Mouse (Mus musculus): Measurements from ENCODE around the gene Clmn.

Gene Clmn

GRCm38 (mm10) chr12:104810923-104811443 is 53.9 kb downstream of the Clmn start:
- no peak for DNase-seq

GRCm38 (mm10) chr12:104808421-104809067 is 56.3 kb downstream of the Clmn start:
- no peak for DNase-seq

GRCm38 (mm10) chr12:104806680-104807375 is 58.0 kb downstream of the Clmn start:
- DNase-seq, result no peak

- DNase-seq, result no peak
These were observed 63.2 kb downstream of the Clmn start for GRCm38 (mm10) chr12:104801494-104802260.

- no peak for DNase-seq
These were observed 65.5 kb downstream of the Clmn start for GRCm38 (mm10) chr12:104799365-104799764.

GRCm38 (mm10) chr12:104797905-104798304 is 67.0 kb downstream of the Clmn start:
- no peak for DNase-seq

- DNase-seq, result no peak
These were observed 68.1 kb downstream of the Clmn start for GRCm38 (mm10) chr12:104796635-104797378.

- no peak for DNase-seq
These were observed 69.9 kb downstream of the Clmn start for GRCm38 (mm10) chr12:104794957-104795356.

GRCm38 (mm10) chr12:104793486-104793885 is 71.4 kb downstream of the Clmn start:
- no peak for DNase-seq

GRCm38 (mm10) chr12:104777603-104778002 is 87.3 kb downstream of the Clmn start:
- no peak for DNase-seq

GRCm38 (mm10) chr12:104771941-104772340 is 92.9 kb downstream of the Clmn start:
- DNase-seq, result no peak

GRCm38 (mm10) chr12:104769201-104769785 is 95.6 kb downstream of the Clmn start:
- DNase-seq, result no peak

- no peak for DNase-seq
These were observed 97.7 kb downstream of the Clmn start for GRCm38 (mm10) chr12:104767183-104767582.

GRCm38 (mm10) chr12:104765761-104766160 is 99.1 kb downstream of the Clmn start:
- no peak for DNase-seq

GRCm38 (mm10) chr12:104765116-104765515 is 99.8 kb downstream of the Clmn start:
- DNase-seq, result no peak

- DNase-seq, result no peak
These were observed 101.0 kb downstream of the Clmn start for GRCm38 (mm10) chr12:104763918-104764317.

- no peak for DNase-seq
These were observed 103.5 kb downstream of the Clmn start for GRCm38 (mm10) chr12:104761411-104761810.

GRCm38 (mm10) chr12:104758066-104758465 is 106.8 kb downstream of the Clmn start:
- DNase-seq, result no peak

- DNase-seq, result no peak
These were observed 111.2 kb downstream of the Clmn start for GRCm38 (mm10) chr12:104753686-104754085.

GRCm38 (mm10) chr12:104751814-104752765 is 112.8 kb downstream of the Clmn start, which contains the start of gene Dicer1:
Gene Dicer1, minus strand, starts transcription at chr12:104751952.
- DNase-seq, result peak; percentile 94

GRCm38 (mm10) chr12:104751331-104751813 is 113.5 kb downstream of the Clmn start:
- DNase-seq, result peak; percentile 33
